Mouse (Mus musculus) heart, embryonic 16.5 days (tissue): ENCODE measurements around the gene Dnah1. TPM values are rescaled to one million over a fixed set of nuclear protein-coding genes. Genes with fewer than 3 reads are reported as not detected.

ENCODE experiments used
- ATAC-seq: fragments of 200-750 bp; cut with Nextera tagmentation; replicated peaks from 2 replicates; pipeline ENCODE4 v1.8.0; 2017; ENCODE audit warnings: moderate number of reproducible peaks; ENCODE audit not compliant: insufficient read depth, low FRiP score; ENCODE audit errors: extremely low read depth
- H3K27ac ChIP-seq: fragments of 300-500 bp; sonication (generic); 2 replicates; pipeline ENCODE4 v1.5.1; 2014; ENCODE audit warnings: mild to moderate bottlenecking, low read length, control low read depth, moderate library complexity
- H3K27me3 ChIP-seq: fragments of 300-500 bp; sonication (generic); 2 replicates; pipeline ENCODE4 v1.6.1; 2014; ENCODE audit warnings: low read length, mixed read lengths; ENCODE audit not compliant: control insufficient read depth, insufficient read depth
- H3K36me3 ChIP-seq: fragments of 300-500 bp; sonication (generic); 2 replicates; pipeline ENCODE4 v1.6.1; 2014; ENCODE audit not compliant: control insufficient read depth, insufficient read depth
- H3K4me1 ChIP-seq: fragments of 300-500 bp; sonication (generic); 2 replicates; pipeline ENCODE4 v1.6.1; 2014; ENCODE audit warnings: low read length, mixed read lengths; ENCODE audit not compliant: control insufficient read depth, insufficient read depth
- H3K4me2 ChIP-seq: fragments of 300-500 bp; sonication (generic); 2 replicates; pipeline ENCODE4 v1.6.1; 2014; ENCODE audit warnings: low read depth, mild to moderate bottlenecking, control low read depth, low read length
- H3K4me3 ChIP-seq: fragments of 300-500 bp; sonication (generic); 2 replicates; pipeline ENCODE4 v1.5.1; 2014; ENCODE audit warnings: mild to moderate bottlenecking, control low read depth, low read length
- H3K9ac ChIP-seq: fragments of 300-500 bp; sonication (generic); 2 replicates; pipeline ENCODE4 v1.6.1; 2014; ENCODE audit warnings: low read length, control low read depth
- H3K9me3 ChIP-seq: fragments of 300-500 bp; sonication (generic); replicated peaks from 2 replicates; pipeline ENCODE4 v1.6.1; 2016; ENCODE audit warnings: low read length; ENCODE audit not compliant: control insufficient read depth
- WGBS: fragments of 180-500 bp; shearing (Covaris S2); extraction: QIAGEN DNeasy Blood & Tissue Kit; methylation state at CpG from one replicate; pipeline ENCODE4 v1.1.7; 2014; 5-methylcytosine and 5-hydroxymethylcytosine counted together
- polyA plus RNA-seq: library from polyadenylated mRNA; unstranded; fragments of >200 nt; fragmentation: Nextera tagmentation; extraction: Ambion mirVana; gene quantifications from 2 replicates; pipeline ENCODE4 v1.2.1, GENCODE M21; 2015

Gene Dnah1
- 0.54 and 0.92 TPM in 2 replicates for polyA plus RNA-seq

DNA sequence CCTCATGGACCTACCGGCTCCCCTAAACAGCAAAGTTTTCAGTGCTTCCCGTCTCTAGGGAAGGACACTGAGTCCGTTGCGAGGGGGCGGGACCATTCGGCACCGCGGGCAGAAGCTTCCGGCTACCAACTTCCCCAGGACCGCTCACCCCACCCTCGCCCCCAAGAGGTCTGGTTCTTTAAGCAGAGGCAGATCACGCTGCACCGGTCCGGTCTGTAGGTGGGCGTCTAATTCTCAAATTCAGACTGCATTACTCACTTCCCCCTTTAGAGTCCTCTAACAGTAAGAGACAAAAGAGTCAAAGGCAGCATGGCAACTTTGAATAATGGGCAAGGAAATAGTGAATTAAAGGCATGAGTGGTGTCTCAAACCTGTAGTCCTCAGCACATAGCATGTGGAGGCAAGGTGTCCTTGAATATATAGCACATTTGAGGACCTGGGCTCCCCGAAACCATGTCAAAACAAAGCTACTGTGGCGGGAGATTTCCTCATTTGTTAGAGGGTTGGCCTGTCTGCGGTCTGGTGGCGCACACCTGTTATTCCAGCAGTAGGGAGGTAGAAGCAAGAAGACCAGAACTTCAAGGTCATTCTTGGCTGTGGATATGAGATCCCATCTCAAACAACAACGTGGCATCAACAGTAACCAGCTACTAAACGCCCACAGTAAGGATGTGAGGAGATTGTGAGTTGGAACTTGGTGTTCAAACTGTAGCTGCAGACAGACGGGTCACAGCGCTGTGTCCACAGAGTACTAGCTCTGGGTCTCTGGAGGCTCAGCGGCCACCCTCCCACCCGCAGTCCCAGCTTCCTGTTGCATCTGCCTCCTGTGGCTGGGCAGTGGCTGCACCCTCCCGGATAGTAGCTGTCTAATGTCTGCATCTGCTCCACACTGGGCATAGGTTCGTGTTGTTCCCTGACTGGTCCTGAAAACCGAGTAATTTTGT is at the start of gene Dnah1:
Dnah1 (minus strand) TSS at position 48 of the 944 bp plus-strand sequence.
- 28% methylated on average over 28 of the region's 28 CpGs for WGBS
- peak within 1 kb of the TSS; percentile 72 for H3K9ac ChIP-seq
- no peaks in the 10 kb centered on the region for H3K36me3 ChIP-seq
- peaks cover 12% of the 10 kb centered on the region for H3K4me1 ChIP-seq
- no peaks in the 10 kb centered on the region for H3K9me3 ChIP-seq
- H3K4me2 ChIP-seq = peak within 1 kb of the TSS; percentile 83
- H3K27me3 ChIP-seq = no peaks in the 10 kb centered on the region
- peak within 1 kb of the TSS; percentile 50 for H3K4me3 ChIP-seq
- H3K27ac ChIP-seq = no peak within 1 kb of the TSS; the same call in 1 of the 2 replicates
- peak; percentile 77; the same call in 1 of the 2 replicates for ATAC-seq

DNA sequence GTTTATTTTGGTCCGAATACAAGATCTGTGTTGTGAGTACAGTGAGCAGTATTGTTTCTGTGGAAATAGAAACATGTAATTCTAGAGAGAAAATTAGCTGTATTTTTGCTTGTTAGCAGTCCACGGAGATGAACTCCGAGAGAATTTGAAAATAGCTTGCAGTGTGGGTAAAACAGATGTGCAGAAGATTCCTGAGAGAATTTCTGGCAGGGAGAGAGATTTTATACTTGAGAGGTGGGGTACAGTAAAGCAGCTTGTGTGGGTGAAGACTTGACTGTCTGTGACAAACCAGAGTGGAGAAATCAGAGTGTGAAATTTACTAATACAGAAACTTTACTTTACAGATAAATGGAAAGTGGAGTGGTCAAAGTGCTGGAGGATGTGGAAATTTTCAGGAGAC is 45.7 kb upstream of the Dnah1 start:
- no peak overlapping the region for H3K9ac ChIP-seq
- 79% methylated on average over 3 of the region's 3 CpGs for WGBS
- H3K36me3 ChIP-seq = peaks cover 61% of the 10 kb centered on the region
- no peaks in the 10 kb centered on the region for H3K9me3 ChIP-seq
- H3K27me3 ChIP-seq = no peaks in the 10 kb centered on the region
- H3K4me3 ChIP-seq = no peak overlapping the region
- no peak overlapping the region for H3K27ac ChIP-seq
- ATAC-seq = no peak
- no peaks in the 10 kb centered on the region for H3K4me1 ChIP-seq
- H3K4me2 ChIP-seq = no peak overlapping the region

DNA sequence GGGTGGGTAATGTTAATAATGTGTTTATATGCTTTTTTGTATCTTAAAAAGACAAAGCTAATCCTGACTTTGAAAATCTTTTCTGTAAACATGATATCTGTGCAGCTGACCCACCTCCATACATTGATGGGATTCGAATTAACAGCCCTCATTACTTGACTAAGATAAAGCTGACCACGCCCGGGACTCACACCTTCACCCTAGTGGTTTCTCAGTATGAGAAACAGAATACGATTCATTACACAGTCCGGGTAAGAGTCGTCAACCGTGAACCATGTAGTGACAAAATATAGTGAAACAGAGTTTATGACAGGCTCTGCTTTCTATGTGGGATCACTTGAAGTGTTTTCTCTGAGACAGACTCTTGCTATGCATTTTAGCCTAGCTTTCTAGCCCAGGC is 44.3 kb upstream of the Dnah1 start:
- Histone ChIP-seq H3K4me2 (no peak overlapping the region), H3K9ac (no peak overlapping the region), H3K27ac (no peak overlapping the region), H3K36me3 (peaks cover 61% of the 10 kb centered on the region), H3K4me3 (no peak overlapping the region), H3K27me3 (no peaks in the 10 kb centered on the region), H3K9me3 (no peaks in the 10 kb centered on the region), H3K4me1 (no peaks in the 10 kb centered on the region)
- WGBS = 90% methylated on average over 7 of the region's 7 CpGs
- ATAC-seq = no peak

DNA sequence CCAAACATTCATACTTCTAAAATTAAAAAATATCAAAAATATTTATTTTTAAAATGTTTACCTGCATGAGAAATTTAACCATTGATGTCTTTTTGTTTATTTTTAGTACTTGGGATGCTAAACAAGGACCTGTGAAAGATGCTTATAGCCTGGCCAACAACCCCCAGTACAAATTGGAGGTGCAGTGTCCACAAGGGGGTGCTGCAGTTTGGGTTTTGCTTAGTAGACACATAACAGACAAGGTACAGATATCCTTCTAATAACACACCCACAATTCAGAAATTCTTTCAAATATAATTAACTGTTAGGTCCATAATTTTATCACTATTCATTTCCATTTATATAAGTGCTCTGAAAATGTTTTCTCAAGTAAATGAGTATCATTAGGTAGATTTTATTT is 41.7 kb upstream of the Dnah1 start:
- Histone ChIP-seq H3K4me3 (no peak overlapping the region), H3K9ac (no peak overlapping the region), H3K9me3 (no peaks in the 10 kb centered on the region), H3K36me3 (peaks cover 53% of the 10 kb centered on the region), H3K27ac (no peak overlapping the region), H3K4me2 (no peak overlapping the region), H3K27me3 (no peaks in the 10 kb centered on the region), H3K4me1 (no peaks in the 10 kb centered on the region)
- no peak for ATAC-seq

DNA sequence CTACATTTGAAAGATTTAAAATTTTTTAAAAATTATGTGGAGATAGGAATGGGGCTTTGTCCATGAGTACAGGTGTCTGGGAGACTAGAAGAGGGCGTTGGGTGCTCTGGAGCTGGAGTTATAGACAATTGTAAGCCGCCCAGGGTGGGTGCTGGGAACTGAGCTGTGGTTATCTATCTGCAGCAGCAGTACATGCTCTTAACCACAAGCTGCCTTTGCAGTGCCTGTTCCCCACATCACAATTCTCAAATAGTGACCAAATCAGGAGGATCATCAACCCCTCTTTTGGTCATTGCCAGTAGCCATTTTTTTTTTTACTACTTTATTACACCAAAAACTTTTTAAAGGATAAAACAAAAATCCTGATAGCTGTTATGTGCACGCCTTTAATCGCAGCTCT is 40.9 kb upstream of the Dnah1 start:
- Histone ChIP-seq H3K36me3 (peaks cover 51% of the 10 kb centered on the region), H3K27ac (no peak overlapping the region), H3K9ac (no peak overlapping the region), H3K4me1 (no peaks in the 10 kb centered on the region), H3K27me3 (no peaks in the 10 kb centered on the region), H3K9me3 (no peaks in the 10 kb centered on the region), H3K4me3 (no peak overlapping the region), H3K4me2 (no peak overlapping the region)
- 94% methylated on average over 4 of the region's 4 CpGs for WGBS
- no peak for ATAC-seq

DNA sequence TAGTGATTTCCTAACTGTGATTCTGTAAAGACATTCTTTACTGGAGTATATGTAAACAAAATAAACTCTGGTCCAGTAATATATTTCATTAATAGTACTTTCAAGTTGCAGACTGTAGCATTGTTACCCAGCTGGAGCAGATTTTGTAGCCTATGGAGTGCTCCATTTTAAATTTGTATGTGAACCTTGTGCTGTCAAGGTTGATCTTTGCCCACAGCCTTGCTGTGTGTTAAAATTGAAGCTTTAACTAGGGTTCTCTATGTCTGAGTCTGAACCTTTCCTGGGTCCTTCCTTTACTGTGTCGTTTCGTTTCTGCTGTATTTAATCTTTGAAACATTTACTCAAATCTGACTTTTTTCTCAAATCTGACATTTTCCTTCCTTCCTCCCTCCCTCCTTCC is 38.5 kb upstream of the Dnah1 start:
- no peak for ATAC-seq
- Histone ChIP-seq H3K27me3 (no peaks in the 10 kb centered on the region), H3K36me3 (peaks cover 49% of the 10 kb centered on the region), H3K9me3 (no peaks in the 10 kb centered on the region), H3K4me3 (no peak overlapping the region), H3K4me2 (no peak overlapping the region), H3K27ac (no peak overlapping the region), H3K4me1 (no peaks in the 10 kb centered on the region), H3K9ac (no peak overlapping the region)
- WGBS = 78% methylated on average over 2 of the region's 2 CpGs

DNA sequence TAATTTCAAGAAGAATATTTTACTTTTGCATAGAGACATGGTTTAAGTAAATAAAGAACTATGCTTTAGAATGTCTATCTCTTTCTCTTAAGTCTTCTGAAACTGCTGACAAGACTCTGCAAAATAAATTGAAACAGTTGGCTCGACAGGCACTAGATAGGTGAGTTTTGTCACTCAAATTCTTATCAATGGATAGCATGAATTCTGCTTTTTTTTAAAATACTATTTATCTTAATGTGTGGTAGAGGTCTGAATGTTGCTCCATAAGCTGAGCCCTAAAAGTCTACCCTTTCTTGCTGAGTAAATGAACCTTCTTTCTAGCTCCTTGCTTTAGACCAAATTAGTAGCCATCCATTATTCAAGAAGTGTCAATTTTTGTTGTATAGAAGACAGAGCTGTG is 21.7 kb upstream of the Dnah1 start:
- no peak for ATAC-seq
- H3K4me2 ChIP-seq = no peak overlapping the region
- no peak overlapping the region for H3K9ac ChIP-seq
- peaks cover 7% of the 10 kb centered on the region; the same call in 1 of the 2 replicates for H3K4me1 ChIP-seq
- 79% methylated on average over 1 of the region's 1 CpGs for WGBS
- H3K27ac ChIP-seq = no peak overlapping the region
- no peaks in the 10 kb centered on the region for H3K9me3 ChIP-seq
- H3K36me3 ChIP-seq = peaks cover 18% of the 10 kb centered on the region
- H3K27me3 ChIP-seq = no peaks in the 10 kb centered on the region
- H3K4me3 ChIP-seq = no peak overlapping the region

DNA sequence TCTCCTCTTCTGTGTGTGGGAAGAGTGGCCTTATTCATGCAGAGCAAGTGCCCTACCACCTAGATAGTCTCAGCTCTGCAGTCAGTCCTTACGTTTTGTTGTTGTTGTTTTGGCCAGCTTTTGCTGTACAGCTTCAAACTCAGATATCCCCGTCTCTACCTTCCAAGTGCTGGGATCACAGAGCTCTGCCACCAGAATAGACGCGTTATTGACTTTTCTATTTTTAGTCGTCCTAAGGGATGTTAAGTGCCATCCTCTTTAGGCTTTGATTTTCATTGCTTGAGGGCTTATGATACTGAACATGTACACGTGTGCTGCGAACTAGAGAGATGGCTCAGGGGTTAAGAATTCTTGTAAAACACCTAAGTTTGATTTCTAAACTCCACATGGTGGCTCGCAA is 19.5 kb upstream of the Dnah1 start:
- peak overlapping the region; percentile 74 for H3K27ac ChIP-seq
- H3K4me1 ChIP-seq = peaks cover 12% of the 10 kb centered on the region; the same call in 1 of the 2 replicates
- no peaks in the 10 kb centered on the region for H3K9me3 ChIP-seq
- H3K27me3 ChIP-seq = no peaks in the 10 kb centered on the region
- 42% methylated on average over 8 of the region's 8 CpGs for WGBS
- ATAC-seq = peak; percentile 72; the same call in 1 of the 2 replicates
- H3K9ac ChIP-seq = no peak overlapping the region
- H3K4me2 ChIP-seq = peak overlapping the region; percentile 8
- H3K36me3 ChIP-seq = peaks cover 21% of the 10 kb centered on the region
- H3K4me3 ChIP-seq = no peak overlapping the region

DNA sequence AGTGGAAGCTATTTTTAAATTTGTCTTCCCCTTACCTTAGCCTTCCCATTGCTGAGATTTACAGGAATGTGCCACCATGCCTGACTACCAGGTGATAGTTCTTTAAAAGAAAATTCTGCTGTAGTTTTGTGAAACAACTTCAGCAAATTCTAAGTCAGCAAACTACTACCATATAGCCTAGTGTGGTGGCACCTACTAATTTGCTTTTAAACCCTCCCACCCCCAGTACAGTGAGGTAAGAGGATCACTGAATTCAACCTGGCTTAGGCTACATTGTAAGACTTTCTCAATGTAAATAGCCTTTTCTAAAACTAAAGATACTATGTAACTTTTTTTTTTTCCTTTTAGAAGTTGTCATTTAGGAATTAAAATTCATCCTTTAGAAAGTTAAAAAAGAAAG is 14.3 kb upstream of the Dnah1 start:
- peak overlapping the region; percentile 87 for H3K4me2 ChIP-seq
- H3K9me3 ChIP-seq = no peaks in the 10 kb centered on the region
- H3K4me1 ChIP-seq = peaks cover 16% of the 10 kb centered on the region
- H3K4me3 ChIP-seq = peak overlapping the region; percentile 93
- no peak for ATAC-seq
- H3K27ac ChIP-seq = no peak overlapping the region
- H3K9ac ChIP-seq = peak overlapping the region; percentile 98
- H3K36me3 ChIP-seq = peaks cover 9% of the 10 kb centered on the region
- H3K27me3 ChIP-seq = no peaks in the 10 kb centered on the region
